Mouse (Mus musculus): ENCODE measurements around the gene Zdhhc14.

DNA sequence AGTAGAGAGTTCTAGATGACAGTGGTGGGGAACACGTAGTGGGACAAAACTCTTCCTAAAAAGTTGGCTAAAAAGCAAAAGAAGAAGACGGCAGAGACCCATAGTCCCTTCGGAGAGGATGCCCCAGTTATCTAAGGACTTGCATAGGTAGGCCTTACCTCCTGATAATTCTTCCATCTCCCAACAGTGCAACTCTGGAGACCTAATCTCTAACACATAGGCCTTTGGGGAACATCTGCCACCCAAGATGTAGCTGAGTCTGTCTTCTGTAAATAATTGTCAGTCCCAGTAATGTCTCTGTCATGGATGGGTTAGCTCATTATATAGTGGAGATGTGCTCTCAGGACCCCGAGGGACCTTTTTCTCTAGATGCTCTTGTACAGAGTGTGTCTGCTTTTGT, 6.6 kb downstream of the Zdhhc14 start:
- TF ChIP-seq CTCF (IDR thresholded peaks at IDR 0.05; ENCODE audit: borderline replicate concordance, insufficient read depth, low read depth, low read length) (no peak), POLR2A (IDR thresholded peaks at IDR 0.05; ENCODE audit: borderline replicate concordance, insufficient read depth, low read length) (no peak)

Data from cerebellum, adult 2 months (tissue).